Mouse (Mus musculus) C2C12 (cell line): ENCODE measurements around the gene Kcns3.

Experiments
- CEBPB ChIP-seq: IDR thresholded peaks from one replicate; pipeline ENCODE4 v1.6.1; 2011; ENCODE audit warnings: low read depth, mild to moderate bottlenecking, control low read depth, moderate library complexity
- CTCF ChIP-seq: IDR thresholded peaks from one replicate; pipeline ENCODE4 v1.5.1; 2011; ENCODE audit not compliant: control insufficient read depth, insufficient read depth, insufficient read length
- FOSL1 ChIP-seq: IDR thresholded peaks from one replicate; pipeline ENCODE4 v1.8.0; 2011; ENCODE audit warnings: mild to moderate bottlenecking, low read length; ENCODE audit not compliant: poor library complexity, insufficient read depth, severe bottlenecking
- MAX ChIP-seq: IDR thresholded peaks from one replicate; pipeline ENCODE4 v1.6.1; 2011; ENCODE audit warnings: mild to moderate bottlenecking, control low read depth
- MYOD1 ChIP-seq: IDR thresholded peaks from one replicate; pipeline ENCODE4 v1.6.1; 2011; ENCODE audit warnings: low read depth; ENCODE audit not compliant: control insufficient read depth, insufficient read length
- USF1 ChIP-seq: IDR thresholded peaks from one replicate; pipeline ENCODE4 v1.6.1; 2011; ENCODE audit warnings: low read depth, mild to moderate bottlenecking, control low read depth, moderate library complexity

- TF ChIP-seq CTCF (no peak), MYOD1 (no peak), USF1 (no peak), CEBPB (no peak), MAX (no peak), FOSL1 (no peak)
Measured at GRCm38 (mm10) chr12:11150192-11150935, 492 bp downstream of the Kcns3 start.
